Comparison of ENCODE assay signal across 8 mouse cellular contexts in genomic region chr10:80939671-80940070, GRCm38 (mm10). TPM values are rescaled to one million over a fixed set of nuclear protein-coding genes. Genes with fewer than 3 reads are reported as not detected.
A peak's percentile ranks its signal among the peaks of the same experiment; 100 is the strongest.
DNase-seq lines count a peak whose midpoint lies in the region; ATAC-seq and TF ChIP-seq lines count a peak whose summit lies in the region.

No protein-coding gene starts in this region.

- H3K4me3 ChIP-seq in gastrocnemius, adult 2 months = peak overlapping the region; percentile 66
- peak overlapping the region; percentile 29 for H3K4me3 ChIP-seq in hindbrain, postnatal 0 days (ENCODE audit: low read length)

- H3K4me2 ChIP-seq in hindbrain, postnatal 0 days (ENCODE audit: low read depth, low read length) = peak overlapping the region; percentile 60

- H3K4me1 ChIP-seq in hindbrain, postnatal 0 days (ENCODE audit: insufficient read depth, low read length) = peaks cover 21% of the 10 kb centered on the region

- peak overlapping the region; percentile 47 for H3K9ac ChIP-seq in hindbrain, postnatal 0 days (replicated peaks; ENCODE audit: low read length)

- WGBS in hindbrain, postnatal 0 days = 3% methylated on average over 28 of the region's 28 CpGs

- peak; percentile 51 for ATAC-seq in common myeloid progenitor, adult 5-6 weeks (replicated peaks; ENCODE audit: low read depth, poor library complexity, severe bottlenecking)
- ATAC-seq in hindbrain, postnatal 0 days = peak; percentile 75
- peak; percentile 66 for ATAC-seq in megakaryocyte, adult 5-6 weeks (ENCODE audit: poor library complexity, severe bottlenecking)

- no peak for TF ChIP-seq CTCF in gastrocnemius, adult 2 months (IDR thresholded peaks at IDR 0.05)
- TF ChIP-seq CTCF in hindbrain, postnatal 0 days (IDR thresholded peaks at IDR 0.05; ENCODE audit: low read depth) = no peak

- peak overlapping the region; percentile 93 for H3K27ac ChIP-seq in gastrocnemius, adult 2 months
- peak overlapping the region; percentile 72 for H3K27ac ChIP-seq in hindbrain, postnatal 0 days

- DNase-seq in adipocyte (ENCODE audit: low spot score) = peak; percentile 29
- peak; percentile 91 for DNase-seq in gastrocnemius, adult 2 months
- peak; percentile 84 for DNase-seq in hindbrain, postnatal 0 days (ENCODE audit: low spot score)
- DNase-seq in left cerebral cortex, adult 9 months (ENCODE audit: low spot score in 2 of 2) = peak; percentile 74 to 82
- DNase-seq in right cerebral cortex, postnatal 10 days (ENCODE audit: low spot score in 2 of 2) = peak; percentile 87 to 92
- peak; percentile 83 for DNase-seq in urinary bladder, postnatal 25 days (ENCODE audit: low spot score)

- H3K36me3 ChIP-seq in hindbrain, postnatal 0 days (ENCODE audit: insufficient read depth, low read length) = no peaks in the 10 kb centered on the region

- H3K27me3 ChIP-seq in hindbrain, postnatal 0 days (ENCODE audit: insufficient read depth, low read length) = no peaks in the 10 kb centered on the region; the same call in 1 of the 2 replicates

- intact Hi-C loops in gastrocnemius, adult 2 months (cut with DNase I) = no loop called here

- H3K9me3 ChIP-seq in hindbrain, postnatal 0 days (ENCODE audit: low read length) = no peaks in the 10 kb centered on the region

RNA-seq across cellular contexts. Expression of gene Gadd45b, which starts 9.8 kb away (rescaled TPM):
- 6.9 and 7.5 TPM in 2 replicates for total RNA-seq in common myeloid progenitor, adult 5-6 weeks (2017)
- total RNA-seq in gastrocnemius, adult 2 months (2021) = 10 to 100 TPM; 23.6 to 28.4 TPM
- 4.4 and 8.2 TPM in 2 replicates for total RNA-seq in hindbrain, postnatal 0 days (2014; rRNA removed)
- 7.5 and 8.6 TPM in 2 replicates for polyA plus RNA-seq in hindbrain, postnatal 0 days (2015; fragmentation: Nextera tagmentation; extraction: Ambion mirVana)
- 11.0 and 12.9 TPM in 2 replicates for total RNA-seq in megakaryocyte, adult 5-6 weeks (2015)
- total RNA-seq in megakaryocyte, adult 5-6 weeks (2017) = 9.4 and 20.3 TPM in 2 replicates

RNA-seq across cellular contexts. Expression of gene Lmnb2, which starts 21.6 kb away (rescaled TPM):
- 44.0 and 46.6 TPM in 2 replicates for total RNA-seq in common myeloid progenitor, adult 5-6 weeks (2017)
- total RNA-seq in gastrocnemius, adult 2 months (2021) = 1 to 10 TPM; 1.9 to 3.0 TPM
- total RNA-seq in hindbrain, postnatal 0 days (2014; rRNA removed) = 42.3 and 43.2 TPM in 2 replicates
- polyA plus RNA-seq in hindbrain, postnatal 0 days (2015; fragmentation: Nextera tagmentation; extraction: Ambion mirVana) = 24.8 and 25.6 TPM in 2 replicates
- total RNA-seq in megakaryocyte, adult 5-6 weeks (2015) = 7.7 and 9.5 TPM in 2 replicates
- 35.2 and 35.8 TPM in 2 replicates for total RNA-seq in megakaryocyte, adult 5-6 weeks (2017)

RNA-seq across cellular contexts. Expression of gene Timm13, which starts 38.9 kb away (rescaled TPM):
- 40.2 and 52.3 TPM in 2 replicates for total RNA-seq in common myeloid progenitor, adult 5-6 weeks (2017)
- 100 to 1,000 TPM; 110 to 139 TPM for total RNA-seq in gastrocnemius, adult 2 months (2021)
- 150 and 155 TPM in 2 replicates for total RNA-seq in hindbrain, postnatal 0 days (2014; rRNA removed)
- 366 and 369 TPM in 2 replicates for polyA plus RNA-seq in hindbrain, postnatal 0 days (2015; fragmentation: Nextera tagmentation; extraction: Ambion mirVana)
- total RNA-seq in megakaryocyte, adult 5-6 weeks (2015) = 60.1 and 74.7 TPM in 2 replicates
- total RNA-seq in megakaryocyte, adult 5-6 weeks (2017) = 31.8 and 44.9 TPM in 2 replicates

Comparison
In these comparisons a context has a peak if more than half of its experiments do, and no peak if none do; other contexts are left out.
1. Peak in every context shown above with its lines: DNase-seq, ATAC-seq, H3K4me3 ChIP-seq and H3K27ac ChIP-seq.
2. DNase-seq: peak in every context shown above with its lines; median percentile 91 in gastrocnemius, adult 2 months; 90 in right cerebral cortex, postnatal 10 days; 84 in hindbrain, postnatal 0 days; 83 in urinary bladder, postnatal 25 days; 78 in left cerebral cortex, adult 9 months; 29 in adipocyte.